Mouse (Mus musculus) activated CD4-positive, CD25-positive, alpha-beta regulatory T cell, adult 4 months (primary cell): ENCODE data around the gene Lcmt1. TPM values are rescaled to one million over a fixed set of nuclear protein-coding genes. Genes with fewer than 3 reads are reported as not detected.

Source experiments
- ATAC-seq: one replicate; pipeline ENCODE4 v1.8.0; 2017
- polyA plus RNA-seq, 2 experiments: library from polyadenylated mRNA; unstranded; fragments of 100-300 nt; shearing (Covaris generic); gene quantifications; one replicate each; pipeline ENCODE4 v1.2.1; 2017

The Lcmt1 gene
- polyA plus RNA-seq, 2 experiments from 2014 or later, result 31.9 to 37.4 TPM

DNA sequence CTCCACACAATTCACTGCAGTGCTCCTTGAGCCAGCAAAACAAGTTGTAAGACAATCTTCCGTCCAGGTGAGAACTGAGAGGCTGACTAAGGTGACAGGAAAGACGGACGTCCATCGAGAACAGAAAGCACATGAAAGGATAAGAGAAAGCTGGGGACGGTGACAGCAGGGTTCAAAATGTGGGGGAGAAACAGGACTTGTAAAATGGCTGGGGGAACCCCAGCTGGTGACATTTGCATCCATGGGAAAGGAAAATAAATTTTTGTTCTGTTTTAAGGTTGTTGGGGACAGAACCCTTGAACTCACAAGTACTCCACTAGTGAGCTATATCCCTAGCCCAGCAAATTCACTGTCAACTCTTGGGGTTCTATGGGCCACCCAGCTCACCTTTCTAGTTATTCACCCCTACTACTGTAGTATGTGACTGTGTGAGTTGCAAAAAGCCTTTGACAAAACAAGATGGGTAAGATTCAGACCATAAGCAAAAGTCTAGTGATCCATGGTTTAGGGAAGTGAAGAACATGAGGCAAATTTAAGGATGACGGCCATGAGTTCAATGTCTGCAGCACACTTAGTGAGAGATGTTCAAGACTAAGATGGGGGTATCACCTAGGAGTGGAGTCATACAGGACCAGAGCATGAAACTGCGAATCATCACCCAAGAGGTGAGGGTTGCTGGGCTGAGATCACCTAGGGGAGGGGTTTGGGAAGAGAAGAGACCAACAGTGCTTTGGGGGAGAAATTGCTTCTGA, 8.2 kb upstream of the Lcmt1 start:
- ATAC-seq, result no peak

DNA sequence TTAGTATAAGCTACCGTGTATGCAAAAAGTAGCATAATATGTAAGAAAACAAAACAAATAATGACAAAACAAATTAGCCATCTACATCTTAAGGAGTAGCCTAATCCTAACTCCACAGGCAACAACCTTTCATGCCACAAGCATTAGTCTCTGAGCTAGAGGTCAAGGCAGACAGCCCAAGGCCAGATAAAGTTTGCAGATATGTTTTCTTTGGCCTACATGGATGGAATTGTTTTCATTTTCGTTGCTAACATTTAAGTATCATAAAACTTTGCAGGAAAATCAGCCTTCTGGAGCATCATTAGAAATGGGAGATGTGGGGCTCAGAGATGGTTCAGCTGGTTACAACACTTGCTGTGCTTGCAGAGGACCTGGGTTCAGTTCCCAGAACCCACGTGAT, 6.8 kb upstream of the Lcmt1 start:
- ATAC-seq, result no peak

DNA sequence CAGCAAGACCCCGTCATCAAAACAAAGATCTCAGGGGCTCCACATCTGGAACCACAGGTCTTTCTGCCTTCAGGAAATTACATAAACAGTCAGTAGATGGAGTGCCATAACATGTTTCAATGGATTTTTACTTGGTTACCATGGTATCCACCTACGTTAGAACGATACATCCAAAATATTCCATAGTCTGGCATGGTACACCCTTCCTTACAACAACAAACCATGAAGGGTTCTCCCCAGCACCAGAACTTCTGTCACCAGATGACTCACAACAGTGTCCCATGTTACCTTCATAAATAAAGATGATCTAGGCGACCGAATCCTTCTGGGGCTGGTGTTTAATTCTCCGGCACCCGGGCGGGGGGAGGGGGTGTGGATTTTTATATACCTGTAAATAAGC, 5.6 kb upstream of the Lcmt1 start:
- ATAC-seq, result no peak

DNA sequence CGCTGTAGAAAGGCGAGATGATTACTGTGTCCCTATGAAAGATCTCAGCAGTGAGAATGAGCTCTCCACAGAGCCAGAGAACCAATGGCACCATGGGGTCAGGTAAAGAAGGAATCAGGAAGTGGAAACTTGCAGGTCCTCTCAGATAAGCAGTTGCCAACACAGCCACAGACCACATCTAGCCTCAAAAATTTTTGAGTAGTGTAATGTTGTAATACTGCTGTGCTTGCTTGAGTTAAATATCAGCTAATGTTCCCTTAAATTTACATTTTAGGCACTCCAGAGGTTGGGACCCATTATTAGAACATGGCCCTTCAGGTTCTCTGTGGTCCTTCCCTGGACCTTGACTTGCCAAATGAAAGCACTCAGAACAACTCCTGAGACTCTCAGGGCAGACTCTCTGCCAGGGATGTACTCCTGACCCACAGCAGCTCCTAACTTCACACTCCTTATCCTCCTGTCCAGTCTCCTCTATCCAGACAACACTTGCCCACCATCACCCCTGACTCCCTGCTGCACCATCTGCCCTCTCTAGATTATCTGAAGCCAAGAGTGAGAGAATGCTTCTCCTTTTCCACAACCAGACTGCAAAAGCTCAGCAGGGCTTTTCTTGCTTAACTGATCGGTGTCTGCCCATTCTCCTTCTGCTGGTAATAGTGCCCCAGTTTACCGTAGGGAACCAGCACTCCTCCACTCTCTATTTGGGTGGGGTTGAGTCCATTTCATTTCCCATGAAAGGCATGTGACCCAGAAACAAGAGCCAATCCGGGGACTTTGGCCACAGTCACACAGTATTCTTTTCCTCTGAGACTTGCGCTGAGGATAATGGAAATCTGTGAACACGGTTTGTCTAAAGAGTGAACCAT, 3.5 kb upstream of the Lcmt1 start:
- ATAC-seq, result no peak

- ATAC-seq, result no peak
Measured at GRCm38 (mm10) chr7:123366806-123367205, 2.8 kb upstream of the Lcmt1 start.

DNA sequence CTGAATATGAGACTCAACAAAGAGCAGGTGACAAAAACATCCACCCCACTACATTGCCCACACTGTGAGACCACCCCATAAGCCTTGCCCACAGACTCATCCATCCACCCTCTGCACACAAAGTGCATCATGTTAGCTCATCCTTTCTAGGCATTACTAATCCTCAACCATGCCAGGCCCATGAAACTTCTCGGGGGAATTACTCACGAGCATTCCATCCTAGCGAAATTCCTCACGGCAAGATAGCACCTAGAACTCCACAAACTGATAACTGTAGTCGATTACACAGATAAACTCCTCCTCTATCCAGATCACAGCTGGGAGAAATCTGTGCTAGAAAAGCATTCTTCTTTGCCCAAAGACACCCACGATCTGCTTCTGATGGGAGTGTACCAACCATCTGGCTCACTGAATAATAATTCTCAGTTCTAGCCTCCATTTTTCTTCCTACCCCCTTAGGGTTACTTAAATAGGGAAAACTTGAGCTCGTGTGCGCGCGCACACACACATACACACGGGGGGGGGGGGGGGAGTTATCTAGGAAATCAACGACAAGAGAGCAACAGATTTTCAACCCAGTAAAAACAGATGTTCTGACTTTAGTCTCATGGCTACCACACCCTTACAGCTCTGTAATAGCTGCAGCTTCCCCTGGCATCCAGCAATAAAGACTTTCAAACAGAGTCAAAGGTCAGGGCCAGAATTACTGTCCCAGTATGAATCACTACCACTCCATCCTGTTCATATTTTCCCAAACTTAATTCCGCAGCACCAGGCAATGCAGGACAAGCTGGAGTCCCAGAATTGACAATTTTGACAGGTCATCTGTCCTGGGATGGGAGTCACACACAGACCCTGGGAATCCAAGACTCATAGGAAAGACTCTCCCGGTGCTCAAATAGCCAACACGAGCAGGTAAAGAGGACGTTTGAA, 2.1 kb upstream of the Lcmt1 start:
- ATAC-seq, result no peak

DNA sequence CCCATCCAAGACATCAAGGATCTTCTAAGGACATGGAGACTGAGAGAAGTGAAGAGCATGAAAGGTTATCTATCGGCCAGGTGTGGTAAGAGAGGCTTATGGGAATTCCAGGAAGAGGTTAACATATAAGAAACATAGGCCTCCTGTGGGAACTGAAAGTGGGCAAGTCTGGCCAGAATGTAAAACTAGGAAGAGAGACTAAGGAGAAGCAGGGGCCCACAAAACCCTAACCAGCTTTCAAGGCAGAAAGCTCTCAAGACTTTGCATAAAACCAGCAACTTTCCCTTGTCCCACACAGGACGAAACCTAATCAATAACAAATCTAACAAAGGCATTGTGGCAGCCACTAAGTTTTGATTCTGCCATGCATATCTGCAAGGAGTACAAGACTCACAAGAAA, 1.4 kb upstream of the Lcmt1 start:
- no peak for ATAC-seq

GRCm38 (mm10) chr7:123368778-123369746, 522 bp upstream of the Lcmt1 start:
- peak; percentile 15 for ATAC-seq

DNA sequence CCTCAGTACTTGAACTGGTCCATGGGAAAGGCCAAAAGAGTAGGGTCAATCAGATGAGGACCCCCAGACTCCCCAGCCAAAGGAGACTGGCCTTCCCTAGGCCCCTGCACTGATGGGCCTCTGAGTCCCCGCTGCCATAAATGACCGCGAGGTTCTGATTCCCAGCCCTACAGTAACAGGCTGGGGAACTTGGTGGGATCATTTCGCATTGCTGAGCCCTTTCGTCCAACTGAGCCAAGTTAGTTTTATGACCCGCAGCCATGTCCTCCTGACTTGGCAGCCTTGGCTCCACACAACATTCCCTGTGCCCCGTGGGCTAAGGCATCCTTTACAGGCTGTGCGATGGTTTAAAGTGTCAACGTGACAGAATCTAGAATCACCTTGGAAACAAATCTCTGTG, 1.1 kb downstream of the Lcmt1 start:
- no peak for ATAC-seq

DNA sequence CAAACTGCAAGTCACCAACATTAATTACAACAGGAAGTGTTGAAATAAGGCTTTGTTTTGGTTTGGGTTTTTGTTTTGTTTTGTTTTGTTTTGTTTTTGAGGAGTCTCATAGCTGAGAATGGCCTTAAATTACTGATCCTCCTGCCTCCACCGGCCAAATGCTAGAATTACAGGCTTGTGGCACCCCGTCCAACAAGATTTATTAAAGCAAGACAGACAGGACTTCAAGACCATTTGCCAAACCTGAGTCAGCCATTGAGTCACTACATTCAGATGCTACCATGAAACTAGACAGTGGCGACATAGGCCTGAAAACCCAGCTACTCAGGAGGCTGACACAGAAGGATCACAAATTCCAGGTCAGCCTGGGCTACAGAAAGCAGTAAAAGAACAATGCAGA, 1.9 kb downstream of the Lcmt1 start:
- ATAC-seq, result no peak

DNA sequence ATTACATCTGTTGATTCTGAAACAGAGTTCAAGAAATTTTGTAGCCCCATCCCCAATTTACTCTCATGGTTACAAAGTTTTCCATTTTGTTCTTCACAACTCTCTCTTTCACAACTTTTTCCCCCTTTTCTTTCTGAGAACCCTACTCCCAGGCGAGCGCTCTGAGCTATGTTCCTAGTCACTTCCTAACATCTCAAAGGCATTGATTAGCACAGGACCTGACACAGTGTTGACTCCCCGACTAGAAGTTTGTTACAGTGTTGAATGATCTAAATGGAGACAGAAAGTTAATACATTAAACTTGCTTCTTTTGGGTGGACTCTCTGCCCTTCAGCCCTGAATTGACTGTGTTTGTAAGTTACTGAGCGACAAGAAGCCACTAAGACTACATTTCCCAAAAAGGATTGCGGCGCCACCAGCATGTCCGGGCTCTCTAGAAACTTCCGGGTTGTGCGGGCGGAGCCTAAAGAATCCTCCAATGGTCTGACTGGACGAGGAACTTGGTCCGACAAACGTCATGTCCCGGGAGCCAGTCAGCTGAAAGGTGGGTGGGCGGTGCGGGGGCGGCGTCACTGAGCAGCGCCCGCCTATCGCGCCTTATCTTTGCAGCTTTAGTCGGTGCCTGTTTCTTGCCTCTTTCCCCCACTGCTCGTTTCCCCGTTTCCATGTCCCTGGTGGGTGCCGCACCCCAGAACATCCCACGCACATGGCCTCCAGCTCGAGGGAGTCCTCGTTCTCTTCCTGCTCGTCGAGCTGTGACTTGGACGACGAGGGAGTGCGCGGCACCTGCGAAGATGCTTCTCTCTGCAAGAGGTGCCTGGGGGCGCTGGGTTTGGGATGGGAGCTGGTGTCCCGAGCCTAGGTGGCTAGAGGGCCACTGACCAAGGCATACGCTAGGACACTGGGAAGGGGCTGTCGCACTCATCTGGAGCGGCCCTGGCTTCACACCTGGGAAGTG, 8.1 kb downstream of the Lcmt1 start:
- peak; percentile 100 for ATAC-seq

DNA sequence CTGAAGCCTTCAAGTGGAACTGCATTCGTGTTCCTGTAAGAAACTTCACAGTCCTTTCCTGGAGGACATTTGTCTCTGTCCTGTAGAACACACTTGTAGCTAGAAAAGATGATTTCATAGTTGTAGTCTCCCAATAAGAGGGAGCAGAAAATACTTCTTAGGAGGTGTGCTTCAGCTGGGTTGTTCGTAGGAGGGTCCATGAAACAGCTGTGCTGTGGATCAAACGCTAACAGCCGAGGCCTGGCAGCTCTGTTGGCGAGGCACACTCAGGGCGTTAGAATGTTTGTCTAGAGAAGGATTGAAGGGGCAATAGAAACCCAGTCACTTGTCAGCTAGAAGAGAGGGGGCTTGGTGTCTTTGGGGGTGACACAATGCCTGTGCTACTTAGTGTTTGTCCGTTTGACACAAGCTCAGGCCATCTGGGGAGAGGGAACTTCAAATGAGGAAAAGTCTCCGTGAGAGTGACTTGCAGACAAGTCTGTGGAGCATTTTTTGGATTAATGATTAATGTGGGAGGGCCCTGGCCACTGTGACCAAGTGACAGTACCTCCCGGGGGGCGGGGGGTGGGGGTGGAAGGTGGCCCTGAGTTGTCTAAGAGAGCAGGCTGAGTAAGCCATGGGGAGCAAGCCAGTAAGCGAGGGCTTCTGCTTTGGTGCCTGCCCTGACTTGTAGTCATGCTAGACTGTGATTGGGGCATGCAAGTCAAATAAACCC, 16.3 kb downstream of the Lcmt1 start:
- ATAC-seq, result no peak

GRCm38 (mm10) chr7:123389686-123390280, 20.2 kb downstream of the Lcmt1 start:
- no peak for ATAC-seq

GRCm38 (mm10) chr7:123394271-123394670, 24.7 kb downstream of the Lcmt1 start:
- no peak for ATAC-seq

DNA sequence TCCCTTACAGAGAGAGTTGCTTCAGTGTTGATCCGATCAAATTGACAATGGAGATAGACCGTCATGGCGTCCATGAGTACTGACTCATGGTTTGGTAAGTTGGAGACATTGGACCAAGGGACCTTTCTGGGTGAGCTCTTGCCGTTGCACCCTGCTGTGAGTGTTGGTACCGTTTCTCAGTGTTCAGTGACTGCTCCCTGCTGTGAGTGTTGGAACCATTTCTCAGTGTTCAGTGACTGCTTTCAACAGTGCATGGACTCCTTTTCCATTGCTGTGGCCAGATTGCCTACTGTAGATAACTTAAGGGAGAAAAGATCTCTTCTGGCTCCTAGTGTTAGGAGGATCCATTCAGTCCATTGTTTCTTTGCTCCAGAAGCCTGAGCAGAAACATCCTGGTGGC, 27.3 kb downstream of the Lcmt1 start:
- ATAC-seq, result no peak

DNA sequence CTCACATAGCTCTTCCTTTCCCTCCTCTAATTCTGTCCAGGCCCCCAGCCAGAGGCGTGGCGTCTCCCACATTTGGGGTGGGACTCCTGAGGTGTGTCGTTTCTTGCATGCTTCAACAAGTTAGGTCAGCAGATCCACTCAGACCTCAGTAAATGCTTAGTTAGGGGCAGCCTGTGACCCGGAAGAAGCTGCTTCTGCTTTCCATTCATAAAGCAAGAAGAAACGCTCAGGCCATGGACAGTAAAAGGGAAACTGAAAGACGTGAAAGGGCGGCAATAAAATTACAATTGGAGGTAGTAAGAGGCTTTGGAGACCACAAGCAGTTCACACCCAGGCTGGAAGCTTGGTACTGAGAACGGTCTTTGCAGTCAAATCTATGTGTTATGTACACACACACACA, 27.8 kb downstream of the Lcmt1 start:
- no peak for ATAC-seq

GRCm38 (mm10) chr7:123397931-123398330, 28.3 kb downstream of the Lcmt1 start:
- no peak for ATAC-seq

GRCm38 (mm10) chr7:123398828-123399227, 29.2 kb downstream of the Lcmt1 start:
- no peak for ATAC-seq

DNA sequence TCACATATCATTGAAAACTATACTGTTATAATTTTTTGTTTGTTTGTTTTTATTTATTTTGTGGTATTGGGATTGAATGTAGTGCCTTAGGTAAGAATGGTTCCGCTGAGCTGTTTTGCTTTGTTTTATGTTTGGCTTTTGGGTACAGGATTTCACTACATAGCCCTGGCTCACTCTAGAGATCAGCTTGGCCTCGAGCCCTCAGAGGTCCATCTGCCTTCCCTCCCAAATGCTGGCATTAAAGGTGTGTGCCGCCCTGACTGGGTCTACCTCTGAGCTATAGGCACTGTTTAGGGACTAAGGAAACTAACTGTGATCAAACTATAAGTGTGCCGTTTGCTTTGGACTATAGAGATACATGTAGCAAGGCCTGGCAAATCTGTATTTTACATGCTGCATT, 29.7 kb downstream of the Lcmt1 start:
- ATAC-seq, result no peak
